Mouse (Mus musculus) G1E (cell line): ENCODE measurements around the gene Dync1h1.

Source experiments
- CTCF ChIP-seq: IDR thresholded peaks from 2 replicates; pipeline ENCODE4 v1.5.1; 2012; ENCODE audit warnings: low read depth, low read length, inconsistent platforms, mixed read lengths
- GATA1 ChIP-seq: IDR thresholded peaks from 2 replicates; pipeline ENCODE4 v1.6.1; 2012; ENCODE audit warnings: borderline replicate concordance, low read length, inconsistent platforms, mixed read lengths
- GATA2 ChIP-seq: IDR thresholded peaks from 2 replicates; pipeline ENCODE4 v1.6.1; 2012; ENCODE audit warnings: low read depth, low read length, inconsistent platforms, borderline replicate concordance
- POLR2AphosphoS5 ChIP-seq: IDR thresholded peaks from 2 replicates; pipeline ENCODE4 v1.6.1; 2012; ENCODE audit warnings: low read depth, low read length, inconsistent platforms; ENCODE audit not compliant: insufficient replicate concordance
- TAL1 ChIP-seq: conservative IDR thresholded peaks from 2 replicates; pipeline ENCODE4 v1.6.1; 2012; ENCODE audit warnings: low read depth, low read length, inconsistent platforms, mixed read lengths

DNA sequence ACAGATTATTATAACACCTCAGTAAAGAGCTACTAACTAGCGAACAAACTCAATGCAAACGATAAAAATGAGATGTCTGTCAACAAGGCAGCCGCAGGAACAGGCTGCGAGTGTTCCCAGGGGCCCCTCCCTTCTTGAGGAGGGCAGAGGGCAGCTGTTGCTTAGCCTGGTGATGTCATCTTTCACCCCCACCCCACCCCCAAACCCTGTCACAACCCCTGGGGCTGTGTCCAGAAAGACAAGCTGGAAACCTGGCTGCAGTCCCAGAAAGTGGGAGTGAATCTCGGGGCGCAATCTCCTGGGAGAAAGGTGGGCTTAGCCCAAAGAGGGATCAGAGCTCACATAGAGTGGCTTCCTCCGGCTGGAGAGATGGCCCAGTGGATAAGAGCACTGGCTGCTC lies 79.9 kb downstream of the Dync1h1 start:
- TF ChIP-seq CTCF (no peak), GATA1 (no peak), POLR2AphosphoS5 (no peak), TAL1 (no peak), GATA2 (no peak)
